Comparison of ENCODE assay signal across 10 mouse cellular contexts in genomic region chr19:41693727-41694126, GRCm38 (mm10). TPM values are rescaled to one million over a fixed set of nuclear protein-coding genes. Genes with fewer than 3 reads are reported as not detected.
DNase-seq lines count a peak whose midpoint lies in the region; ATAC-seq and TF ChIP-seq lines count a peak whose summit lies in the region.
"Had no signal": no experiment of that assay in that cellular context is flagged by ENCODE, and none has a peak within 500 bp of the region (broad histone marks: within the 10 kb centered on the region; RNA-seq: fewer than 3 reads in every experiment).

No protein-coding gene starts in this region.

- H3K4me3 ChIP-seq in hindbrain, embryonic 16.5 days (ENCODE audit: low read length): no peak overlapping the region
- H3K4me3 ChIP-seq in neural tube, embryonic 11.5 days (ENCODE audit: low read depth, low read length): no peak overlapping the region
- no peak overlapping the region for H3K4me3 ChIP-seq in kidney, adult 2 months (ENCODE audit: insufficient read depth, low read depth, low read length)

- intact Hi-C loops in heart, postnatal 36 days (cut with DNase I): no loop called here

- ATAC-seq in hindbrain, embryonic 16.5 days: peak; percentile 40
- no peak; the same call in 1 of the 2 replicates for ATAC-seq in neural tube, embryonic 11.5 days (ENCODE audit: insufficient read depth, low FRiP score, low TSS enrichment)

- H3K36me3 ChIP-seq in hindbrain, embryonic 16.5 days (ENCODE audit: control insufficient read depth, insufficient read depth, low read length): no peaks in the 10 kb centered on the region
- H3K36me3 ChIP-seq in neural tube, embryonic 11.5 days (ENCODE audit: control insufficient read depth, insufficient read depth, low read length): no peaks in the 10 kb centered on the region
- no peaks in the 10 kb centered on the region for H3K36me3 ChIP-seq in kidney, adult 2 months (ENCODE audit: control insufficient read depth, insufficient read depth, low read length)

- no peaks in the 10 kb centered on the region for H3K9me3 ChIP-seq in hindbrain, embryonic 16.5 days (ENCODE audit: control insufficient read depth, low read length)
- H3K9me3 ChIP-seq in neural tube, embryonic 11.5 days (ENCODE audit: control insufficient read depth, low read length): no peaks in the 10 kb centered on the region

- 0 out of 2 replicates have a peak, but pooled peaks cover 2% of the 10 kb centered on the region for H3K27me3 ChIP-seq in hindbrain, embryonic 16.5 days (replicated peaks; ENCODE audit: control insufficient read depth, insufficient read depth, low read length)
- H3K27me3 ChIP-seq in neural tube, embryonic 11.5 days (ENCODE audit: control insufficient read depth, insufficient read depth, low read length): peaks cover 2% of the 10 kb centered on the region; the same call in 1 of the 2 replicates
- H3K27me3 ChIP-seq in kidney, adult 2 months (replicated peaks; ENCODE audit: control insufficient read depth, insufficient read depth, low read length): no peaks in the 10 kb centered on the region

- H3K9ac ChIP-seq in hindbrain, embryonic 16.5 days (ENCODE audit: low read depth, low read length): peak overlapping the region; percentile 35; the same call in 1 of the 2 replicates
- no peak overlapping the region for H3K9ac ChIP-seq in neural tube, embryonic 11.5 days (ENCODE audit: low read length)

- H3K4me1 ChIP-seq in hindbrain, embryonic 16.5 days (ENCODE audit: control insufficient read depth, insufficient read depth, low read depth, low read length): peaks cover 50% of the 10 kb centered on the region
- H3K4me1 ChIP-seq in neural tube, embryonic 11.5 days (ENCODE audit: control insufficient read depth, insufficient read depth, low read length): peaks cover 43% of the 10 kb centered on the region
- H3K4me1 ChIP-seq in kidney, adult 2 months (ENCODE audit: control insufficient read depth, insufficient read depth, low read length): no peaks in the 10 kb centered on the region

- no peak for TF ChIP-seq CTCF in kidney, adult 2 months (conservative IDR thresholded peaks at IDR 0.05; ENCODE audit: insufficient read depth, insufficient read length, low read depth, low read length)

- TF ChIP-seq POLR2A in kidney, adult 2 months (IDR thresholded peaks at IDR 0.05; ENCODE audit: low read depth, low read length): no peak

- DNase-seq in brain, adult 2 months (ENCODE audit: low read depth, low spot score): peak; percentile 80
- DNase-seq in embryo, embryonic 9.5 days (ENCODE audit: extremely low spot score): peak; percentile 64
- DNase-seq in neural tube, embryonic 11.5 days (ENCODE audit: low spot score): peak; percentile 78
- no peak for DNase-seq in heart, adult 8-10 months (ENCODE audit: low spot score)
- no peak for DNase-seq in kidney, adult 2 months
- DNase-seq in heart, postnatal 36 days: no peak
- DNase-seq: heart, postnatal 10 days; kidney, postnatal 10 days; lung, postnatal 10 days had no signal

- WGBS in hindbrain, embryonic 16.5 days: 20% methylated on average over 5 of the region's 5 CpGs
- WGBS in neural tube, embryonic 11.5 days: 33% methylated on average over 5 of the region's 5 CpGs
- 72% methylated on average over 5 of the region's 5 CpGs for WGBS in kidney, adult 2 months

- H3K27ac ChIP-seq in hindbrain, embryonic 16.5 days (ENCODE audit: low read depth, low read length): peak overlapping the region; percentile 33
- H3K27ac ChIP-seq in neural tube, embryonic 11.5 days (ENCODE audit: low read depth, low read length): peak overlapping the region; percentile 31; the same call in 1 of the 2 replicates
- H3K27ac ChIP-seq in kidney, adult 2 months (ENCODE audit: insufficient read depth, low read depth, low read length): no peak overlapping the region

- no peak overlapping the region for H3K4me2 ChIP-seq in hindbrain, embryonic 16.5 days (ENCODE audit: low read length)
- no peak overlapping the region for H3K4me2 ChIP-seq in neural tube, embryonic 11.5 days (ENCODE audit: low read depth)

RNA-seq across cellular contexts. Expression of gene Slit1, which starts 49.7 kb away (rescaled TPM):
- 17.4 and 23.1 TPM in 2 replicates for polyA plus RNA-seq in hindbrain, embryonic 16.5 days (2015; fragmentation: Nextera tagmentation; extraction: Ambion mirVana)
- polyA plus RNA-seq in neural tube, embryonic 11.5 days (2014; fragmentation: Nextera tagmentation; extraction: Ambion mirVana): 15.3 and 17.0 TPM in 2 replicates
- total RNA-seq in heart, adult 8-10 months (2022): under 1 TPM in 3 of 4 experiments, not detected in 1; 0.06 to 0.44 (median 0.09) TPM
- polyA plus RNA-seq in kidney, adult 2 months (2012; rRNA removed): 0.05 and 0.17 TPM in 2 replicates
- under 1 TPM in 1 of 2 experiments, not detected in 1; 0.11 TPM for total RNA-seq in heart, postnatal 36 days (2021)

Comparison
In these comparisons a context has a peak if more than half of its experiments do, and no peak if none do; other contexts are left out.
1. DNase-seq: peak in brain, adult 2 months (single experiment), embryo, embryonic 9.5 days (single experiment) and neural tube, embryonic 11.5 days (single experiment); none in heart, adult 8-10 months (single experiment), kidney, adult 2 months (single experiment) and heart, postnatal 36 days (0 of 2).
2. RNA of gene Slit1, which starts 49.7 kb away (polyA plus RNA-seq): 17.4 to 23.1 TPM in hindbrain, embryonic 16.5 days and 15.3 to 17.0 TPM in neural tube, embryonic 11.5 days; 0.05 to 0.17 TPM in kidney, adult 2 months; every median in the first group is over 10 times any median in the second.